Mouse (Mus musculus) cerebellum, adult 2 months (tissue): ENCODE data around the gene Rasal1. TPM values are rescaled to one million over a fixed set of nuclear protein-coding genes. Genes with fewer than 3 reads are reported as not detected.
A peak's percentile ranks its signal among the peaks of the same experiment; 100 is the strongest.

Experiments used
- DNase-seq, 2 experiments: peaks; one replicate each; pipeline ENCODE4 v3.0.0; 2021
- H3K27ac ChIP-seq: fragments of 200-500 bp; 2 replicates; pipeline ENCODE4 v1.5.1; 2012; ENCODE audit warnings: low read length, control low read depth, inconsistent platforms; ENCODE audit not compliant: insufficient read depth
- H3K27me3 ChIP-seq: fragments of 200-500 bp; 2 replicates; pipeline ENCODE4 v1.6.1; 2012; ENCODE audit warnings: inconsistent platforms, mild to moderate bottlenecking, low read length, moderate library complexity; ENCODE audit not compliant: control insufficient read depth, insufficient read depth
- H3K4me1 ChIP-seq: fragments of 200-500 bp; 2 replicates; pipeline ENCODE4 v1.6.1; 2011; ENCODE audit warnings: low read length; ENCODE audit not compliant: control insufficient read depth, insufficient read depth
- H3K4me3 ChIP-seq: fragments of 200-500 bp; replicated peaks from 2 replicates; pipeline ENCODE3; 2011; ENCODE audit warnings: mild to moderate bottlenecking, low read depth, low read length, control low read depth; ENCODE audit not compliant: insufficient read depth
- CTCF ChIP-seq: fragments of 200-500 bp; IDR thresholded peaks from 2 replicates; pipeline ENCODE4 v1.5.1; 2011; ENCODE audit warnings: low read depth, mild to moderate bottlenecking, control low read depth, low read length, moderate library complexity, borderline replicate concordance; ENCODE audit not compliant: insufficient read depth
- POLR2A ChIP-seq: fragments of 200-500 bp; IDR thresholded peaks from 2 replicates; pipeline ENCODE4 v1.6.1; 2011; ENCODE audit warnings: low read length, control low read depth, borderline replicate concordance; ENCODE audit not compliant: insufficient read depth
- WGBS: fragments of 180-500 bp; shearing (Covaris S2); methylation state at CpG from one replicate; pipeline ENCODE4 v1.1.7; 2018; 5-methylcytosine and 5-hydroxymethylcytosine counted together
- polyA plus RNA-seq: library from polyadenylated mRNA; depleted of rRNA; stranded (reverse); fragments of >200 nt; gene quantifications from 2 replicates; pipeline ENCODE4 v1.2.3, GENCODE M21; 2012

Gene Rasal1
- polyA plus RNA-seq, 1 experiment, result 24.7 TPM

DNA sequence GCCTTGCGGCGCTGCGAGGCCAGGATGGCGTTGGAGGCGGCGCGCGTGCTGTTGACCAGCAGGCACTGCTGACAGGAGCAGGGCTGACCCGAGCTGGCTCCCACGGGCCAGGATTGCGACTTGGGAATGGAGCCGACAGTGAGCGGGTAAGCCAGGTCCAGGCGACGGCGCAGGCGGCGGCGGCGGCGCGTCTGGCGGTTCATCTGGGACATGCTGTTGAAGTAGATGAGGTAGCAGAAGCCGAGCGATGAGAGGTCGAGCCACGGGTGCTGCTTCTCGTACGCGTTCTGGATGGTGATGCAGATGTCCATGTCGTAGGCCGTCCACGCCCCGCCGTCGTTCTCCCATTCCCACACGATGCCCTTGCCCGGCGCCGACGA, 46.1 kb downstream of the Rasal1 start:
- WGBS, result 30% methylated on average over 41 of the region's 41 CpGs
- peaks cover 64% of the 10 kb centered on the region for H3K4me1 ChIP-seq
- no peaks in the 10 kb centered on the region for H3K27me3 ChIP-seq
- DNase-seq, result peak; percentile 69 to 71
- TF ChIP-seq CTCF, result no peak
- no peak for TF ChIP-seq POLR2A
- no peak overlapping the region for H3K4me3 ChIP-seq
- H3K27ac ChIP-seq, result no peak overlapping the region

- WGBS, result 83% methylated on average over 16 of the region's 16 CpGs
- TF ChIP-seq CTCF (no peak), POLR2A (no peak)
- H3K4me1 ChIP-seq, result peaks cover 66% of the 10 kb centered on the region
- H3K4me3 ChIP-seq, result no peak overlapping the region
- H3K27me3 ChIP-seq, result no peaks in the 10 kb centered on the region
- H3K27ac ChIP-seq, result no peak overlapping the region
- no peak for DNase-seq
Observed at GRCm38 (mm10) chr5:120696057-120696743, 47.6 kb downstream of the Rasal1 start.

DNA sequence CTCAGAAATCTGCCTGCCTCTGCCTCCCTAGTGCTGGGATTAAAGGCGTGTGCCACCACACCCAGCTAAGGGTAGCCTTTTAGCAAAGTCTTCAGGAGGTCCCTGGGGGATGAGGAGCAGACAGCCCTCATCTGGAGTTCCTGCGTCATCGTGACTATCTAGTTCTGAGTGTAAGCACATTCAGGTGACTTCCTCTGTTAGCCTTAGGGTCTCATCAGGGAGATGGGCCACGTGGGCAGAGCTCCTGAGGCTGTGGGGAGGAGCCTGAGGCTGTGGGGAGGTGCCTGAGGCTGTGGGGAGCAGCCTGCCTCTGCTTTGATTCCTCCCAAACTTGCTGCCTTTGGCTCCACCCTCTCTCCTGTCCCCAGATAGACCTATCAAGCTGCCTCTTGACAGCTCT, 48.3 kb downstream of the Rasal1 start:
- no peaks in the 10 kb centered on the region for H3K27me3 ChIP-seq
- WGBS, result 80% methylated on average over 4 of the region's 4 CpGs
- no peak for DNase-seq
- no peak for TF ChIP-seq CTCF
- no peak for TF ChIP-seq POLR2A
- peaks cover 66% of the 10 kb centered on the region for H3K4me1 ChIP-seq
- no peak overlapping the region for H3K27ac ChIP-seq
- H3K4me3 ChIP-seq, result no peak overlapping the region

DNA sequence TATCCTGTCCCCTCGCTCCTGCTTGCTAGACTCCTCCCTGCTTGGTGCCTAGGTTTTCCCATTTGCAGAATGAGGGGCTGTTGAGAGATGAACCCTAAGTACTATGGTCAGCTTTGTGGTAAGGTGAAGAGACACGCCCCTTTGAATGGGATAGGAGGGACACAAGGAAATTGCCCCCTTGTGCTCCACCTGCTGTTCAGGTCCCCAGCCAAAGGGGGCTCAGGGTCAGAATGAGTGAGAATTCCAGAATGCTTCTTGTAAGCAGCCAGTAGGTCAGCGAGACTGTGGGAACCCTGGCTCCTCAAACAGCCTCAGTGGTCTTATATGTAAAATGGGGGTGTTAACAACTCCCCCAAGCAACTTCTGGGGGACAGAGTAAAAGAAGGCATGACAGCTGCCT, 49.6 kb downstream of the Rasal1 start:
- peaks cover 71% of the 10 kb centered on the region for H3K4me1 ChIP-seq
- TF ChIP-seq POLR2A (no peak), CTCF (no peak)
- H3K27ac ChIP-seq, result 0 out of 2 replicates have a peak overlapping the region, but pooled peaks have one; percentile 10
- DNase-seq, result no peak
- 68% methylated on average over 3 of the region's 3 CpGs for WGBS
- no peaks in the 10 kb centered on the region for H3K27me3 ChIP-seq
- H3K4me3 ChIP-seq, result no peak overlapping the region

DNA sequence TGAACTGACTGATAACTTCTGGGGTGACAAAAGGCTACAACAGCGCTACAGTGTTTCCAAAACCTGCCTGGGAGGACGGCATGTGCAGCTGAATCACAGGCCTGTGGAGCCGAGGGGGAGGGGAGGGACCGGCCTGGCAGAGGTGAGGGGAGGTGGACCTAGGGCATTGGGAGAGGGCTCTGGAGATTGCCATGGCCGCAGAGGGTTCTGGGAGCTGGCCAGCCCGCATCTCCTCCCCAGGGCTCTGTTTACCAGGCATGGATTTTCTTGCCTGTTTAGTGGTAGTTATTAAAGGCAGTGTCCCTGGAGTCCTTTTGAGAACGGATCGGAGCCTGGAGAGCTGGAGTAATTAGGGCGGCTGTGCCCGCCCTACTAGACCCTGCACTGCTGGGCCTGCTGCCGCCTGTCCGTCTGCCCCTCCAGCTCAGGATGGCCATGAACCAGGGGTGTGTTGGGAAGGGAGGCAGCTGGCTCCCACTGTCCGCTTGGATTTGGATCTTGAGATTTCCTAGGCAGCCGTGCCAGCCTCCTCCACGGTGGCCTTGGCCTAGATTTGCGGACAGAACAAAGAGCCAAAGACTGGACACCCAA, 50.3 kb downstream of the Rasal1 start:
- 6% methylated on average over 16 of the region's 16 CpGs for WGBS
- peak; percentile 70 to 72 for DNase-seq
- H3K4me1 ChIP-seq, result peaks cover 76% of the 10 kb centered on the region

GRCm38 (mm10) chr5:120700996-120701790, 52.6 kb downstream of the Rasal1 start:
- Histone ChIP-seq H3K27me3 (no peaks in the 10 kb centered on the region), H3K27ac (no peak overlapping the region), H3K4me3 (no peak overlapping the region), H3K4me1 (peaks cover 86% of the 10 kb centered on the region)
- DNase-seq, result peak; percentile 8 to 30
- WGBS, result 53% methylated on average over 11 of the region's 11 CpGs
- TF ChIP-seq POLR2A, result no peak
- no peak for TF ChIP-seq CTCF

More for the DNA sequence above, 50.3 kb downstream of the Rasal1 start:
- Histone ChIP-seq H3K27me3 (no peaks in the 10 kb centered on the region), H3K27ac (peak overlapping the region; percentile 24), H3K4me3 (no peak overlapping the region)
- TF ChIP-seq POLR2A (no peak), CTCF (no peak)

GRCm38 (mm10) chr5:120702421-120702820, 53.8 kb downstream of the Rasal1 start:
- DNase-seq, result peak; percentile 72 to 80
- Histone ChIP-seq H3K4me3 (no peak overlapping the region), H3K27me3 (no peaks in the 10 kb centered on the region), H3K27ac (no peak overlapping the region), H3K4me1 (peaks cover 87% of the 10 kb centered on the region)
- 19% methylated on average over 4 of the region's 4 CpGs for WGBS
- no peak for TF ChIP-seq CTCF
- TF ChIP-seq POLR2A, result no peak

DNA sequence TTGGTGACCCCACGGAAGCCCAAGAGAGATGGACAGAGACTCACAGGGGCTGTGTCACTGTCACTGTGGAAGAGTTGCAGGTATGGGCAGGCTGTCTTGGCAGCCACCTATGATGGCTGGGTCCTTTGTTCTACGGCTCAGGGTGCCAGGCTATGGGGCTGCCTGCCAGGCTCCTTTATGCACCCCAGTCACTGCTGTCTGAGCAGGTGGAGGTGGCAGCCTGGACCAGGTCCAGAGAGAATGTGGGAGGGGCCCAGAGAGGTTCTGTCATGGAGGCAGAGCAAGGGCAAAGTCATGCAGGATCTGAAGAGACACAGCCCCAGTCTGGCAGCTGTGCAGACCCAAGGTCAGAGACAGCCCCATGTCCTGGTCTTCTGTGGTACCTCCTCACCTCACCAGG, 54.4 kb downstream of the Rasal1 start:
- Histone ChIP-seq H3K4me1 (peaks cover 82% of the 10 kb centered on the region), H3K27ac (no peak overlapping the region), H3K4me3 (no peak overlapping the region), H3K27me3 (no peaks in the 10 kb centered on the region)
- TF ChIP-seq POLR2A (no peak), CTCF (no peak)
- 24% methylated on average over 2 of the region's 2 CpGs for WGBS
- DNase-seq, result peak; percentile 84 to 89
